Mouse (Mus musculus): ENCODE data around the gene Cybc1. TPM values are rescaled to one million over a fixed set of nuclear protein-coding genes. Genes with fewer than 3 reads are reported as not detected.

Cybc1 gene
- polyA plus RNA-seq, 1 experiment, result 8.7 TPM

GRCm38 (mm10) chr11:121239669-121240068 is 10.5 kb upstream of the Cybc1 start:
- Histone ChIP-seq H3K27me3 (ENCODE audit: control insufficient read depth, insufficient read depth, low read length) (no peaks in the 10 kb centered on the region), H3K4me3 (ENCODE audit: control insufficient read depth, low read depth, low read length) (no peak overlapping the region), H3K4me1 (ENCODE audit: control insufficient read depth, insufficient read depth, low read length) (no peaks in the 10 kb centered on the region; the same call in none of the 2 replicates), H3K36me3 (ENCODE audit: control insufficient read depth, insufficient read depth, low read length) (no peaks in the 10 kb centered on the region), H3K27ac (ENCODE audit: control insufficient read depth, insufficient read depth, low read depth, low read length) (no peak overlapping the region)
- TF ChIP-seq CTCF (IDR thresholded peaks at IDR 0.05; ENCODE audit: control insufficient read depth, insufficient read depth, insufficient replicate concordance, low read depth, low read length) (no peak), POLR2A (IDR thresholded peaks at IDR 0.05; ENCODE audit: control insufficient read depth, low read depth, low read length) (no peak)

- TF ChIP-seq POLR2A (IDR thresholded peaks at IDR 0.05; ENCODE audit: control insufficient read depth, low read depth, low read length), result no peak
- TF ChIP-seq CTCF (IDR thresholded peaks at IDR 0.05; ENCODE audit: control insufficient read depth, insufficient read depth, insufficient replicate concordance, low read depth, low read length), result peak; percentile 24; the same call in 1 of the 2 replicates
- H3K27ac ChIP-seq (ENCODE audit: control insufficient read depth, insufficient read depth, low read depth, low read length), result peak overlapping the region; percentile 88
Observed at GRCm38 (mm10) chr11:121237345-121238128, 8.4 kb upstream of the Cybc1 start.

GRCm38 (mm10) chr11:121236564-121237344 is 7.6 kb upstream of the Cybc1 start, which contains the start of gene Narf:
Narf (plus strand) TSS chr11:121237253.
- peak; percentile 33; the same call in 1 of the 2 replicates for TF ChIP-seq CTCF (IDR thresholded peaks at IDR 0.05; ENCODE audit: control insufficient read depth, insufficient read depth, insufficient replicate concordance, low read depth, low read length)
- peak; percentile 92 for TF ChIP-seq POLR2A (IDR thresholded peaks at IDR 0.05; ENCODE audit: control insufficient read depth, low read depth, low read length)

More at GRCm38 (mm10) chr11:121237345-121238128, 8.4 kb upstream of the Cybc1 start:
- Histone ChIP-seq H3K36me3 (ENCODE audit: control insufficient read depth, insufficient read depth, low read length) (no peaks in the 10 kb centered on the region), H3K4me3 (ENCODE audit: control insufficient read depth, low read depth, low read length) (peak overlapping the region; percentile 97), H3K4me1 (ENCODE audit: control insufficient read depth, insufficient read depth, low read length) (no peaks in the 10 kb centered on the region; the same call in none of the 2 replicates), H3K27me3 (ENCODE audit: control insufficient read depth, insufficient read depth, low read length) (no peaks in the 10 kb centered on the region)

GRCm38 (mm10) chr11:121235475-121236238 is 6.5 kb upstream of the Cybc1 start:
- no peaks in the 10 kb centered on the region; the same call in none of the 2 replicates for H3K4me1 ChIP-seq (ENCODE audit: control insufficient read depth, insufficient read depth, low read length)
- H3K27ac ChIP-seq (ENCODE audit: control insufficient read depth, insufficient read depth, low read depth, low read length), result no peak overlapping the region
- no peak overlapping the region for H3K4me3 ChIP-seq (ENCODE audit: control insufficient read depth, low read depth, low read length)
- TF ChIP-seq POLR2A (IDR thresholded peaks at IDR 0.05; ENCODE audit: control insufficient read depth, low read depth, low read length), result no peak
- no peaks in the 10 kb centered on the region for H3K36me3 ChIP-seq (ENCODE audit: control insufficient read depth, insufficient read depth, low read length)
- H3K27me3 ChIP-seq (ENCODE audit: control insufficient read depth, insufficient read depth, low read length), result no peaks in the 10 kb centered on the region

More at GRCm38 (mm10) chr11:121236564-121237344, 7.6 kb upstream of the Cybc1 start, which contains the start of gene Narf:
- H3K27ac ChIP-seq (ENCODE audit: control insufficient read depth, insufficient read depth, low read depth, low read length), result peak within 1 kb of the TSS; percentile 99
- H3K4me1 ChIP-seq (ENCODE audit: control insufficient read depth, insufficient read depth, low read length), result no peaks in the 10 kb centered on the region; the same call in none of the 2 replicates
- H3K4me3 ChIP-seq (ENCODE audit: control insufficient read depth, low read depth, low read length), result peak within 1 kb of the TSS; percentile 97
- H3K27me3 ChIP-seq (ENCODE audit: control insufficient read depth, insufficient read depth, low read length), result no peaks in the 10 kb centered on the region
- no peaks in the 10 kb centered on the region for H3K36me3 ChIP-seq (ENCODE audit: control insufficient read depth, insufficient read depth, low read length)

GRCm38 (mm10) chr11:121232706-121233105 is 3.6 kb upstream of the Cybc1 start:
- Histone ChIP-seq H3K4me1 (ENCODE audit: control insufficient read depth, insufficient read depth, low read length) (peaks cover 4% of the 10 kb centered on the region), H3K27me3 (ENCODE audit: control insufficient read depth, insufficient read depth, low read length) (no peaks in the 10 kb centered on the region), H3K4me3 (ENCODE audit: control insufficient read depth, low read depth, low read length) (no peak overlapping the region), H3K36me3 (ENCODE audit: control insufficient read depth, insufficient read depth, low read length) (no peaks in the 10 kb centered on the region), H3K27ac (ENCODE audit: control insufficient read depth, insufficient read depth, low read depth, low read length) (no peak overlapping the region)
- TF ChIP-seq CTCF (IDR thresholded peaks at IDR 0.05; ENCODE audit: control insufficient read depth, insufficient read depth, insufficient replicate concordance, low read depth, low read length) (no peak), POLR2A (IDR thresholded peaks at IDR 0.05; ENCODE audit: control insufficient read depth, low read depth, low read length) (no peak)

DNA sequence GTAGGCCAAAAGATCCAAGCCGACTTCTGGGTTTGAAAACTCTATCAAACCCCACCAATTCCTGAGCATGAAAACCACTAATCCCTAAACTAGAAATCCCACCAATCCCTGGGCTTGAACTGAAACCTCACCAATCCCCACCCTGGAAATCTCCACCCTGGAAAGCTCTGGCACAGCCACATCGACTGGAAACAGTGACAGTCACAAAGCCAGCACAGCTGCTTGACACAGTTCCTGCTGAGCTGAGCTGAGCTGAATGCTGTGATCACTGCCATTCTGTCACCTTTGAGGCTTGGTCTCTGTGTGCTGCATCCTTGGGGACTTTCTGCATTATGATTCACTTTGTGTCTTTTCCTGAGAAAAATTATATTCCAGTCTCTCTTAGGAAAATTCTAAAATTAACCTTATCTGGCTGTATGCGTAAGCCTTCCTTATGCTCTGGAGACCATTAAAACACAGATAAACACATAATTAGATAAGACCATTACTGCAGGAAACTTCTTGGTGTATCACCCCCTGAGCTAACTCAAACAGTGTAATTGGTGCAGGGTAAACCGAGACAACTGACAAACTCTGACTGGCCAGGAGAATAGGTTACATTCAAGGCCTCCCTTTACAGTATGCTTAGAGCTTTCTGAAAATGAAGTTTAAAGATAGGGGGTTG is 2.6 kb upstream of the Cybc1 start:
- Histone ChIP-seq H3K4me3 (ENCODE audit: control insufficient read depth, low read depth, low read length) (no peak overlapping the region), H3K27ac (ENCODE audit: control insufficient read depth, insufficient read depth, low read depth, low read length) (no peak overlapping the region), H3K36me3 (ENCODE audit: control insufficient read depth, insufficient read depth, low read length) (no peaks in the 10 kb centered on the region), H3K4me1 (ENCODE audit: control insufficient read depth, insufficient read depth, low read length) (peaks cover 4% of the 10 kb centered on the region; the same call in 1 of the 2 replicates), H3K27me3 (ENCODE audit: control insufficient read depth, insufficient read depth, low read length) (no peaks in the 10 kb centered on the region)
- TF ChIP-seq CTCF (IDR thresholded peaks at IDR 0.05; ENCODE audit: control insufficient read depth, insufficient read depth, insufficient replicate concordance, low read depth, low read length) (no peak), POLR2A (IDR thresholded peaks at IDR 0.05; ENCODE audit: control insufficient read depth, low read depth, low read length) (no peak)

Data from testis, adult 2 months (tissue).